Mouse (Mus musculus) ES-Bruce4 (cell line): ENCODE results near the gene Chpf2.

Experiments used
- EP300 ChIP-seq: IDR thresholded peaks from 2 replicates; pipeline ENCODE4 v1.6.1; 2011; ENCODE audit warnings: low read depth, low read length; ENCODE audit not compliant: insufficient read depth
- POLR2A ChIP-seq: IDR thresholded peaks from one replicate; pipeline ENCODE4 v1.8.1; 2011; ENCODE audit warnings: low read length; ENCODE audit not compliant: insufficient read depth

DNA sequence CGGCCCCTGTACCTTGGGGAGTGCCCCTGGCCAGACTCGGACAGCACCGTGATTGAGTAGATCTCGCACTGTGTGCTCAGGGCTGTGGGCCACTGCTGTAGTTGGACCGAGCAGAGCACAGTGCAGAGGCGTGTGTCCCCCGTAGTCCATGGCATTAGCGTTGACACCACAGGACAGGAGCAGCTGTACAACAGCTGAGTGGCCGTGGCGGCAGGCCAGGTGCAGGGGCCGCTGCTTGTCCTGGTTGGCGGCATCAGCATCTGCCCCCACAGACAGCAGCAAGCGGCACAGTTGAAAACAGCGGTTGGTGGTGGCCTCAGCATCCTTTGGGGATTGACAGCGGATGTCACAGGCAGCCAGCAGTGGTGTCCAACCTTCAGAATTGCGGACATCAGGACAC lies 48.9 kb upstream of the Chpf2 start:
- TF ChIP-seq POLR2A (no peak), EP300 (no peak)
